Mouse (Mus musculus): ENCODE results near the gene Aaed1. TPM values are rescaled to one million over a fixed set of nuclear protein-coding genes. Genes with fewer than 3 reads are reported as not detected.

Aaed1 gene
- polyA plus RNA-seq, 1 experiment from 2014 or later: 16.7 TPM

- H3K27ac ChIP-seq: no peak overlapping the region
- WGBS: 73% methylated on average over 3 of the region's 3 CpGs
- H3K9ac ChIP-seq: no peak overlapping the region
- H3K9me3 ChIP-seq: no peaks in the 10 kb centered on the region
- no peaks in the 10 kb centered on the region for H3K4me1 ChIP-seq (replicated peaks)
- H3K4me3 ChIP-seq: no peak overlapping the region
- H3K36me3 ChIP-seq: 0 out of 2 replicates have a peak, but pooled peaks cover 7% of the 10 kb centered on the region
- H3K4me2 ChIP-seq: no peak overlapping the region
- peak; percentile 55; the same call in 1 of the 2 replicates for ATAC-seq (ENCODE audit: low FRiP score)
- H3K27me3 ChIP-seq: no peaks in the 10 kb centered on the region
These were observed 6.4 kb downstream of the Aaed1 start for GRCm38 (mm10) chr13:64306078-64306477.

GRCm38 (mm10) chr13:64299069-64299468 is 13.4 kb downstream of the Aaed1 start:
- no peaks in the 10 kb centered on the region for H3K9me3 ChIP-seq
- WGBS: 88% methylated on average over 1 of the region's 1 CpGs
- ATAC-seq (ENCODE audit: low FRiP score): no peak
- no peak overlapping the region for H3K27ac ChIP-seq
- H3K4me3 ChIP-seq: no peak overlapping the region
- no peak overlapping the region for H3K4me2 ChIP-seq
- H3K27me3 ChIP-seq: no peaks in the 10 kb centered on the region
- no peak overlapping the region for H3K9ac ChIP-seq
- no peaks in the 10 kb centered on the region; the same call in 1 of the 2 replicates for H3K36me3 ChIP-seq
- H3K4me1 ChIP-seq (replicated peaks): no peaks in the 10 kb centered on the region

GRCm38 (mm10) chr13:64286791-64287190 is 25.7 kb downstream of the Aaed1 start:
- Histone ChIP-seq H3K27ac (no peak overlapping the region), H3K4me3 (no peak overlapping the region), H3K9ac (no peak overlapping the region), H3K4me1 (replicated peaks) (no peaks in the 10 kb centered on the region), H3K27me3 (no peaks in the 10 kb centered on the region), H3K9me3 (no peaks in the 10 kb centered on the region), H3K4me2 (no peak overlapping the region), H3K36me3 (no peaks in the 10 kb centered on the region)
- WGBS: 49% methylated on average over 4 of the region's 4 CpGs
- ATAC-seq (ENCODE audit: low FRiP score): no peak

GRCm38 (mm10) chr13:64286321-64286720 is 26.2 kb downstream of the Aaed1 start:
- no peak overlapping the region for H3K9ac ChIP-seq
- WGBS: 81% methylated on average over 4 of the region's 4 CpGs
- ATAC-seq (ENCODE audit: low FRiP score): no peak

GRCm38 (mm10) chr13:64284676-64285075 is 27.8 kb downstream of the Aaed1 start:
- H3K4me3 ChIP-seq: no peak overlapping the region
- H3K9ac ChIP-seq: no peak overlapping the region
- H3K4me1 ChIP-seq (replicated peaks): no peaks in the 10 kb centered on the region
- no peak overlapping the region for H3K4me2 ChIP-seq
- 96% methylated on average over 2 of the region's 2 CpGs for WGBS
- H3K27me3 ChIP-seq: no peaks in the 10 kb centered on the region
- no peaks in the 10 kb centered on the region for H3K9me3 ChIP-seq
- H3K27ac ChIP-seq: no peak overlapping the region
- H3K36me3 ChIP-seq: no peaks in the 10 kb centered on the region
- ATAC-seq (ENCODE audit: low FRiP score): no peak

More at GRCm38 (mm10) chr13:64286321-64286720, 26.2 kb downstream of the Aaed1 start:
- no peaks in the 10 kb centered on the region for H3K4me1 ChIP-seq (replicated peaks)
- no peak overlapping the region for H3K27ac ChIP-seq
- no peak overlapping the region for H3K4me3 ChIP-seq
- no peaks in the 10 kb centered on the region for H3K36me3 ChIP-seq
- H3K9me3 ChIP-seq: no peaks in the 10 kb centered on the region
- H3K27me3 ChIP-seq: no peaks in the 10 kb centered on the region
- H3K4me2 ChIP-seq: no peak overlapping the region

GRCm38 (mm10) chr13:64280940-64281339 is 31.6 kb downstream of the Aaed1 start:
- no peak overlapping the region for H3K4me3 ChIP-seq
- H3K9me3 ChIP-seq: no peaks in the 10 kb centered on the region
- WGBS: 93% methylated on average over 5 of the region's 5 CpGs
- H3K36me3 ChIP-seq: no peaks in the 10 kb centered on the region
- ATAC-seq (ENCODE audit: low FRiP score): no peak
- H3K27me3 ChIP-seq: peaks cover 21% of the 10 kb centered on the region
- no peak overlapping the region for H3K4me2 ChIP-seq
- H3K9ac ChIP-seq: no peak overlapping the region
- H3K27ac ChIP-seq: no peak overlapping the region
- no peaks in the 10 kb centered on the region for H3K4me1 ChIP-seq (replicated peaks)

GRCm38 (mm10) chr13:64275754-64276127 is 36.8 kb downstream of the Aaed1 start:
- no peak for ATAC-seq (ENCODE audit: low FRiP score)
- peaks cover 42% of the 10 kb centered on the region for H3K27me3 ChIP-seq
- peak overlapping the region; percentile 80 for H3K4me3 ChIP-seq
- no peaks in the 10 kb centered on the region for H3K36me3 ChIP-seq
- no peaks in the 10 kb centered on the region for H3K9me3 ChIP-seq
- peak overlapping the region; percentile 99 for H3K4me2 ChIP-seq
- no peak overlapping the region for H3K9ac ChIP-seq
- WGBS: 15% methylated on average over 9 of the region's 9 CpGs
- peaks cover 14% of the 10 kb centered on the region for H3K4me1 ChIP-seq (replicated peaks)
- H3K27ac ChIP-seq: no peak overlapping the region

- WGBS: under 1% methylated on average over 57 of the region's 57 CpGs
These were observed 37.4 kb downstream of the Aaed1 start, which contains the start of gene Cdc14b for GRCm38 (mm10) chr13:64274879-64275753. TSS of gene Cdc14b (minus strand) at chr13:64275290.

GRCm38 (mm10) chr13:64273891-64274844 is 38.3 kb downstream of the Aaed1 start:
- peak; percentile 82 for ATAC-seq (ENCODE audit: low FRiP score)
- no peak overlapping the region for H3K27ac ChIP-seq
- peak overlapping the region; percentile 80 for H3K4me3 ChIP-seq
- H3K9me3 ChIP-seq: no peaks in the 10 kb centered on the region
- peaks cover 14% of the 10 kb centered on the region for H3K4me1 ChIP-seq (replicated peaks)
- H3K4me2 ChIP-seq: peak overlapping the region; percentile 99
- no peaks in the 10 kb centered on the region for H3K36me3 ChIP-seq
- under 1% methylated on average over 95 of the region's 95 CpGs for WGBS
- H3K27me3 ChIP-seq: peaks cover 42% of the 10 kb centered on the region
- H3K9ac ChIP-seq: peak overlapping the region; percentile 84

More at GRCm38 (mm10) chr13:64274879-64275753, 37.4 kb downstream of the Aaed1 start, which contains the start of gene Cdc14b:
- ATAC-seq (ENCODE audit: low FRiP score): peak; percentile 95
- Histone ChIP-seq H3K27me3 (peaks cover 42% of the 10 kb centered on the region), H3K9me3 (no peaks in the 10 kb centered on the region), H3K27ac (no peak within 1 kb of the TSS), H3K36me3 (no peaks in the 10 kb centered on the region), H3K9ac (peak within 1 kb of the TSS; percentile 84), H3K4me1 (replicated peaks) (peaks cover 14% of the 10 kb centered on the region), H3K4me2 (peak within 1 kb of the TSS; percentile 99), H3K4me3 (peak within 1 kb of the TSS; percentile 80)

GRCm38 (mm10) chr13:64273352-64273751 is 39.2 kb downstream of the Aaed1 start:
- H3K9ac ChIP-seq: no peak overlapping the region

GRCm38 (mm10) chr13:64268384-64268783 is 44.1 kb downstream of the Aaed1 start:
- WGBS: 85% methylated on average over 4 of the region's 4 CpGs
- H3K27ac ChIP-seq: no peak overlapping the region
- H3K9me3 ChIP-seq: no peaks in the 10 kb centered on the region
- no peak overlapping the region for H3K4me2 ChIP-seq
- H3K4me1 ChIP-seq (replicated peaks): 0 out of 2 replicates have a peak, but pooled peaks cover 3% of the 10 kb centered on the region
- H3K27me3 ChIP-seq: peaks cover 8% of the 10 kb centered on the region; the same call in 1 of the 2 replicates
- ATAC-seq (ENCODE audit: low FRiP score): no peak
- H3K36me3 ChIP-seq: no peaks in the 10 kb centered on the region
- H3K4me3 ChIP-seq: no peak overlapping the region
- H3K9ac ChIP-seq: no peak overlapping the region

More at GRCm38 (mm10) chr13:64273352-64273751, 39.2 kb downstream of the Aaed1 start:
- Histone ChIP-seq H3K27me3 (peaks cover 42% of the 10 kb centered on the region), H3K27ac (no peak overlapping the region), H3K4me3 (peak overlapping the region; percentile 80), H3K4me1 (replicated peaks) (peaks cover 14% of the 10 kb centered on the region), H3K36me3 (no peaks in the 10 kb centered on the region), H3K9me3 (no peaks in the 10 kb centered on the region), H3K4me2 (peak overlapping the region; percentile 99)
- WGBS: 58% methylated on average over 8 of the region's 8 CpGs
- ATAC-seq (ENCODE audit: low FRiP score): no peak

GRCm38 (mm10) chr13:64267151-64267550 is 45.4 kb downstream of the Aaed1 start:
- Histone ChIP-seq H3K4me3 (no peak overlapping the region), H3K27me3 (no peaks in the 10 kb centered on the region), H3K36me3 (no peaks in the 10 kb centered on the region), H3K9me3 (no peaks in the 10 kb centered on the region), H3K4me2 (no peak overlapping the region), H3K9ac (no peak overlapping the region; the same call in 1 of the 2 replicates), H3K4me1 (replicated peaks) (0 out of 2 replicates have a peak, but pooled peaks cover 3% of the 10 kb centered on the region), H3K27ac (no peak overlapping the region)
- WGBS: 17% methylated on average over 9 of the region's 9 CpGs
- ATAC-seq (ENCODE audit: low FRiP score): no peak

All from hindbrain, embryonic 13.5 days (tissue).